Mouse (Mus musculus): ENCODE measurements at regions not wholly inside any gene's neighbourhood (a gene's known extent, or its start where the extent isn't known, plus 50 kb on each side); places are given as distances from the start of the nearest gene placed in this dataset.
A peak's percentile ranks its signal among the peaks of the same experiment; 100 is the strongest.

DNA sequence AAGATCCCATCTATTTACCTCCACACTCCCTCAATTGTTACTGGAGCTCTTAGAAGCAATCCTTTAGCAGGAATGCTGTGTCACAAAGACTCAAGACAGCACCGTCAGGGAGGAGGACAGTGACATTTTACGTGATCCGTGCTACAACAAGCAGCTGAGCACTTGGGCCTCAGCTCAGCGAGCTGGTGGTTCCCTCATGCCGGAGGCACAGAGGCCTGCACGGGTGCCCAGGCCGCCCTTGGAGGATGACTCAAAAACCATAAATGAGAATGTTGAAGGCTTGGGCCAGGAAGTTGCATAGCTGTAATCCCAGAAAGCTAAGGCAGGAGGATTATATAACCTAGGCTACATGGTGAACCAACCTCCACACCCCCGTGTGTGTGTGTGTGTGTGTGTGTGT, 89.6 kb upstream of the Spred2 start:
- DNase-seq = peak; percentile 28

DNA sequence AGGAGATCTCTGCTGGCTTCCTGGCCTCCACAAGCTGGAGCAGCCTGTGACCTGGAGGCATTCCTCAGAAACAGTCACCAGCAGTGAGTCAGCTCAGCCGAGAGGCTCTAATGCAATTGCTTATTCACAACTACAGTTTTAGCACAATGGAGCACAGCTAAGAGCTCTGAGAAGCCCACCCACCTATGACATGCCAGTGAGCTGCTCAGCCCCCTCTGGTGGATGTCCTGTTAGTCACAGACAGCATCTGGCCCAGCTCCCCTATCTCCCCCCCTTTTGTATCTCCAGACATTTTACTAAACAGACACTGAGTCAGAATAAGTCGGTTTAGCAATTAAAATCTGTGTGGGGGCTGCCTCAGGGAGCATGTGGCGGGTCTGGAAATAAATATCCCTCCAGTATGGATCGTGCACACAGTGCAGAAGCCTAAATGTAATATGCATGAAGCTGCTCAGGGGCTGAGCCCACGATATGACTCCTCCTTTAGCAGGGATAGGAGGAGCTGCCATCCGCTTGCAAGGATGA, 88.9 kb upstream of the Spred2 start:
- no peak for DNase-seq

DNA sequence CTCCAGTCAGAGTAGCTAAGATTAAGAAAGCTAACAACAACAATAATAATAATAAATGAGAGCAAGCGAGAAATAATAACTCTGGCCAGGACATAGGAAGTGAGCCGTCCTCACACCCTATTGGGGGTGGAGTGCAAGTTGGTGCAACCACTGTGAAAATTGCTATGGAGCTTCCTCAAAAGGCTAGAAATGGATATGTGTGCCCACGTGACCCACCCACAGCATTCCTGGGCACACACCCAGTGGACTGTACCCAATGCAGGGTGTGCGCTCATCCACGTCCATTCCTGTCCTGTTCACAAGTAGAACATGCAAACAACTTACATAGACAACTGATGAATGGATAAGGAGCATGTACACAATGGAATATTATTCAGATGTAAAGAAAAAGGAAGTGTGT, 85.2 kb upstream of the Spred2 start:
- DNase-seq = no peak

DNA sequence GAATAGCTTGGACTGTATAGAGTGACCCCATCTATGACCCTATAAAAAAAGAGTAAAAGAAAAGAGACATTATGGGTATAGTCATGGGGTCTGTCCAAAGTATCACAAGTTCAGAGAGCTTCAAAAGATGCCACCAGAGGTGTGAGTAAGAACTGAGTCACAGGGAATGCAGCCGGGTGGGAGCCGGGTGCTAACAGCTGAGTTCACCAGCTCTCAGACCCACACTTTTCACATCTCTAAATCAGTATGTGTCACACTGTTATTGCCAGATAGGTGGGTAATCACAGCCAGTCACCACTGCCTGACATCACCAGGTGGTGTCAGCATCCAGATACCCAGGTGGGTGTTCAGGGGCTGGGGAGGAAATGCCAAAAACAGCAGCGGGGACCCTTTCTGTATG, 81.1 kb upstream of the Spred2 start:
- DNase-seq = no peak

DNA sequence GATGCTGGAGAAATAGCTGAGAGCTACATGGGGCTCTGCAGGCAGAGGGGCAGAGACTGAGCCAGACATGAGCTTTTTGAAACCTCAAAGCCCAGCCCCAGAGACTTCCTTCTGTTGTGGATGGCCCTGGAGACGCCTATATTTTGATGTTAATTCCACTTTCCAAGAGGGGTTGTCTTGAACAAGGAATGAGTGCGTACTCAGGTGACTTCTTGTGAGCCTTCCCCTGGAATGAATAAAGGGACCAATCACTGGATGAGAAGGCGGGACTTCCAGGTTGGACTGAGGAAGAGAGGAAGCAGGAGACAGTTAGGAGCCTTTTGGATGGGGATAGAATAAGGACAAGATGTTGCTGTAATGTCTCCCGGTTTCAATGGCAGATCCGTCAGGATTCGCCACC, 76.3 kb upstream of the Spred2 start:
- no peak for DNase-seq

DNA sequence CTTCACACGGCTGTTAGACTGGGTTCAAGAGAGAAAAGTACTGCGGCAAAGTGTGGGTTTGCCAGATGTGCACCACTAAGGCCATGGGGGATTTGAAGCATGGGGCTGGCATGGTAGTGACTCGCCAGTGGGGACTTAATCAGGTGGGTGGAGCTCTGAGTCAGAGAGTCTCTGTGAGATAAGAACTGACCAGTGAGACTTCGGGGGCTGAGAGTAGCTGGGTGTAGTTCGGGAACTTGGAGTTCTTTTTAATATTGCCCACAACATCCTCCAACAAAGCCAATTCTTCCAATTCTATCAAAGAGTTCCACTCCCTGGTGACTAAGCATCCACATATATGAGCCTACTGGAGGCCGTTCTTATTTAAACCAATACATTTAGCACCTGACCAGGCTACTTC, 75.8 kb upstream of the Spred2 start:
- DNase-seq = no peak

DNA sequence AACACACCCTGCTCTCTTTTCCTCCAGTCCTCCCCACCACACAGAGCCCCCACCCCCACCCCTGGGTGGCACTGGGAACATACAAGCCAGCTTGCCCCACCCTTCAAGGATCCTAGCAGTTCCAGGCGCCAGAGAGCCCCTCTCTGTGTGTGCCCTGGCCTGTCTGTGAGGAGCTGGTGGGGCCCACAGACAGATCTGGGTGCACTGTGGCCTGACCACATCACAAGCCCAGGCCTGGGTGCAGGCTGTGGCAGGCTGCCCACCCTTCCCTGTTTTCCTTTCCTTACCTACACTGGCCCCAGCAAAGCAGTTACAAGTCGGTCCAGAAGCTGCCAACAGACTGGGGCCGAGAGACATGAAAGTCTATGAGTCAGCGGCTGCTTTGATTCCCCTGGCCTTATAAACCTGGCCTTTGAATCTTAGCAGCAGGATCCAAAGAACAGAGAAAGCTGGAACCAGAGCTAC, 74.8 kb upstream of the Spred2 start:
- DNase-seq = peak; percentile 37

DNA sequence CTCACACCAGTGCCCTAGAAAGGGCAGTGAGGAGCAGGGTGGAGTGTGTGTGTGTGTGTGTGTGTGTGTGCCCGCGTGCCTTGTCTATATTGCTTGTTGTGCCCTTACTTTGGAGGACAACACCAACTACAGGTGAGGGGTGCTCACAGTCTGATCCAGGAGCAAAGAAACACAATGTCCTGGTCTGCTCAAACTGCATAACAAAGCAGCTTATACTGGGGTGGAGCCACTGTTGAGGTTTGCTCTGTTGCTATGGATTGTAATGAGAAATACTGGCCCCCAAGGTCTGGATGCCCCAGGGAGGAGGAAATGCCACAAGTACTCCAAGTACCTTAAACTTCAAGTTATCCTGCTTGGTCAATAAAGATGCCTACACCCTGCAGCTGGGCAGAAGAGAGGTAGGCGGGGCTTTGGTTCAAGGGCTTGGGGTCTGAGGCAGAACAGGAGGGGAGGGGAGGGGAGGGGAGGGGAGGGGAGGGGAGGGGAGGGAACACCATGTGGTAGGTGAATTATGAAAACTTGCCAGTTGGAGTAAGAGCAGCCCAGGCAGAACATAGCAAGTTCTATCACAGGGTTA, 74.2 kb upstream of the Spred2 start:
- no peak for DNase-seq

DNA sequence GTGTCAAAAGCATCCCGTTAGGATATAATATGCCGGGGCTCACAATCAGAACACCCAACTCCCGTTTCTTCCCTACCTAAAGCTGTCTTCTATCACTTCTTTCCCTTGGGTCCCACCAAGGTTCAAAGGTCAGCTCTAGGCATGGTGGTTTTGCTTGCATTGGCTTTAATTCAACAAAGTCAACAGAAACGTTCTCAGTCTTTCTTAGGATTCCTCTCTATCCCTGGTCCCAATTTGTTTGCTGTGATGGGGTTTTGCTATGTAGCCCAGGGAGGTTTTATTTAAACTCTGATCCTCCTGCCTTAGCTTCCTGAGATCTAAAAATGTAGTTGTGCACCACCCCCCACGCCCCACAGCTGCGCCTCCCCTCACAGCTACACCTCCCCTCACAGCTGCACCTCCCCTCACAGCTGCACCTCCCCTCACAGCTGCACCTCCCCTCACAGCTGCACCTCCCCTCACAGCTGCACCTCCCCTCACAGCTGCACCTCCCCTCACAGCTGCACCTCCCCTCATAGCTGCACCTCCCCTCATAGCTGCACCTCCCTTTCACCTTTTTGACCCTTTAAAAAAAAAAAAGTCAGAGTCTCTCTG, 73.1 kb upstream of the Spred2 start:
- DNase-seq = no peak

DNA sequence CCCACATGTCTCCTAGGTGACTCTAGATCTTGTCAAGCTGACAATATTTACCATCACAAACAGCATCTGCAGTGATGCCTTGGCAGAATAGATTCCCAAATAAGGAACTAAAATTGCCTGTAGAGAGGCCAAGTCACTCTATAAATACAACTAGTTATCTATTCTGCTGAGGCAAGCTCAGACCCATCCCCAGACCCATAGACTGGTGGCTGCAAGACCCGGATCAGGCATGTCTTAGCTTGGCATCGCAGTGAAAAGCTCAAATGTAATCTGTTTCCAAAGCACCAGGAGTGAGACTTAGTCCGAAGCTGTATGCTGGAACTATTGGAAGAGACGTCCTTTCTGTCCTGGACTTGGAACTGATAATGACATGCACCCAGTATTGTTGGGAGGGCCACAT, 62.6 kb upstream of the Spred2 start:
- DNase-seq = no peak

DNA sequence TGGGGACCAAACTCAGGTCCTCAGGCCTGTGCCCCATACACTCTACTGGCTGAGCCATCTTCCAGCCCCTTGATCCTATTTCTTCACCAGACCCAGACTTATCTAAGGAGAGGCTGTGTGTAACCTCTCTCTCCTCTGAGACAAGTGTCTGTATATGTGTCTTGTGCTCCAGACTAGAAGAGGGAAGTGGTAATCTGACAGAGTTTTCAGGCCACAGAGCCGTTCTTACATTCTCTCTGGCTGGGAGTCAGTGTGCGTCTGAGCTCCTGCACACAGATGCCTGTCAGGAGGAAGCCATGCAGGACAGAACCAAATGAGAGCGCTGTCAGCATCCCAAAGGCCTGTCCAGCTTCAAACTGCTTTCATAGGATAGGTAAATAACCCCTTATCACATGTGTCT, 60.8 kb upstream of the Spred2 start:
- no peak for DNase-seq

DNA sequence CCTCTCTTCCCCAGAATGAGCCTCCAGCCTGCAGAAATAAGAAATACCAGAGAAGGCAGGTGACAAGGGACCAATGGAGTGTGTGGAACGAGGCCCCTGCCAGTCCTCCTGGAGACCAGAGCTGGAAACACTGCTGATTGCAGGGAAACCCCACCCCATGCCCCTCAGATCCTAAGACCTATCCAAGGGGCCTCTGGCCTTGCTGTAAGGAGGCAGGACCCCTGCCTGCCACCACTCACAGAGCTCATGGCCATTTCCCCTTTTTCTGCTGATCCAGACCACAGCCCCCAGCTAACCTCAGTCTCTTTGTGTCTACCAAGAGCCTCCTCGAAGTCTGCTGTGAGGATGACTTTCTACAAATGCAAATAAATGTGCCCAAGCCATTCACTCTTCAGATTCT, 57.9 kb upstream of the Spred2 start:
- no peak for DNase-seq

DNA sequence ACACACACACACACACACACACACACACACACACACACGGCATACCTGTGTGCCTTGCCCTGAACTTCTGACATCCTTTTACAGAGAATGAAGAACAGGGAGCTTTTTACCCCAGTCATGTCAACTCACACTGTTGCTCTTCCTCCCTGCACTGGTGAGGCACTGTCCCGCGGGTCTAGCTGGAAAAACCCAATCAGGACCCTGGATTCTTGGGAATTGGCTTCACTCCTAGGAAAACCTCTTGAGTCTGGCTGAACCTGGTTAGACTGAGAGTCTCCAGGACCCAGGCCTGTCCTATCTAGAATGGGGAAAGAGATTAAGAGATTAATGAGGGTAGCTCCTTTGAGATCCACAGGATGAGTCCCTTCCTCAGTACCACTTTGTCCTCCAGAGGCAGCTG, 54.5 kb upstream of the Spred2 start:
- no peak for DNase-seq

DNA sequence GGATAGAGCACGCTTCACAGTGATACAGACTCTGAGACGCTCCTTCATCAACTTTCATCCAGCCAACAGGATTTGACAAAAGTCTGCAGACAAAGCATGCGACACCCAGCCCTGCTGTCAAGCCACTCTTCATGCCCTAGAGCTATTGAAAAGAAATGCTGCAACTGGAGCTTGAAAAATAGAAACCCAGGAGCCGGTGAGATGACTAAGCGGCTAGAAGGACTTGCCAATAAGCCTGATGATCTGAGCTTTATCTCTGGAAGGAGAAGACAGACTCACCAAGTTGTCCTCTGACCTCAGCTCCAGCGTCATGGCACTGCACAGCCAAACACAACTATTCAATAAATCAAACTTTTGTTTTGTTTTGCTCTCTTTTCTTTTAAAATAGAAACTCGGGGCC, 54.0 kb upstream of the Spred2 start:
- DNase-seq = peak; percentile 41

DNA sequence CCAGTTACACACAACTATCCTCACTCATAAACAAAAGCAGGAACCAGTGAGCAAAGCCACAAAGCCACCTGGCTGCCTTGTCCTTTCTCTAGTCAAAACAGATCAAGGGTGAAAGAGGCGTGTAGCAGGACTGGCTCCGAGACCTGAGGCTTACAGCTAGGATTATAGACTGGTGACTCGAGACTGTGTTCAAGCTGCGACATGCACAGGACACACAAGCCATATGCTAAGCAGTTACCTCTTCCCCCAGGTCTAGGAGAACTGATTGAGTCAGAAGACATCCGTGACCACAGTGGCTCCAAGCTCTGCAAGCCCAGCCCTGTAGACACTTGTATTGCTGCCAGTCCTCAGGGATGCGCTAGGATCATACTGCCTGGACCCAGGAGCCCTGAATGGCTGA, 50.4 kb upstream of the Spred2 start:
- no peak for DNase-seq

Measured in adrenal gland, adult 8-10 months (tissue).